Mouse (Mus musculus) liver, adult 2 months (tissue): Measurements from ENCODE around the gene Spaar. TPM values are rescaled to one million over a fixed set of nuclear protein-coding genes. Genes with fewer than 3 reads are reported as not detected.

Experiments used
- DNase-seq: peaks from one replicate; pipeline ENCODE4 v3.0.0-alpha.2; 2011; ENCODE audit warnings: low read depth, low spot score; ENCODE audit errors: extremely low read depth
- H3K27ac ChIP-seq: fragments of 200-500 bp; replicated peaks from 2 replicates; pipeline ENCODE4 v1.5.1; 2012; ENCODE audit warnings: low read depth, mild to moderate bottlenecking, control low read depth, inconsistent platforms, low read length; ENCODE audit not compliant: insufficient read depth
- H3K27me3 ChIP-seq: fragments of 200-500 bp; 2 replicates; pipeline ENCODE4 v1.6.1; 2012; ENCODE audit warnings: mild to moderate bottlenecking, moderate library complexity, low read length, inconsistent platforms; ENCODE audit not compliant: control insufficient read depth, insufficient read depth
- H3K36me3 ChIP-seq: fragments of 200-500 bp; 2 replicates; pipeline ENCODE4 v1.6.1; 2012; ENCODE audit warnings: low read length, inconsistent platforms; ENCODE audit not compliant: control insufficient read depth, insufficient read depth
- H3K4me1 ChIP-seq: fragments of 200-500 bp; 2 replicates; pipeline ENCODE4 v1.6.1; 2011; ENCODE audit warnings: low read length; ENCODE audit not compliant: control insufficient read depth, insufficient read depth
- H3K4me3 ChIP-seq: fragments of 200-500 bp; 2 replicates; pipeline ENCODE4 v1.5.1; 2011; ENCODE audit warnings: low read depth, mild to moderate bottlenecking, control low read depth, low read length, moderate library complexity; ENCODE audit not compliant: insufficient read depth
- H3K79me2 ChIP-seq: fragments of 200-500 bp; 2 replicates; pipeline ENCODE4 v1.6.1; 2012; ENCODE audit warnings: inconsistent platforms, mild to moderate bottlenecking, low read length, moderate library complexity; ENCODE audit not compliant: control insufficient read depth, insufficient read depth
- H3K9ac ChIP-seq: fragments of 200-500 bp; 2 replicates; pipeline ENCODE4 v1.6.1; 2012; ENCODE audit warnings: low read depth, mild to moderate bottlenecking, control low read depth, inconsistent platforms, low read length
- CTCF ChIP-seq: fragments of 200-500 bp; IDR thresholded peaks from 2 replicates; pipeline ENCODE4 v1.5.1; 2011; ENCODE audit warnings: low read depth, low read length, control low read depth
- POLR2A ChIP-seq: fragments of 200-500 bp; IDR thresholded peaks from 2 replicates; pipeline ENCODE4 v1.6.1; 2011; ENCODE audit warnings: low read length, control low read depth; ENCODE audit not compliant: insufficient read depth; ENCODE audit errors: extremely low read depth
- WGBS: fragments of 180-500 bp; shearing (Covaris S2); methylation state at CpG from one replicate; pipeline ENCODE4 v1.1.7; 2018; 5-methylcytosine and 5-hydroxymethylcytosine counted together
- polyA plus RNA-seq: library from polyadenylated mRNA; depleted of rRNA; stranded (reverse); fragments of >200 nt; gene quantifications from 2 replicates; pipeline ENCODE4 v1.2.3, GENCODE M21; 2012; rRNA removed
- total RNA-seq: library from RNA; depleted of rRNA; stranded (reverse); fragments of >200 nt; gene quantifications from 2 replicates; pipeline ENCODE4 v1.2.3, GENCODE M21; 2014; rRNA removed

Gene Spaar
- total RNA-seq (0.07 and 0.18 TPM in 2 replicates), polyA plus RNA-seq (0.07 and 0.12 TPM in 2 replicates)

- Histone ChIP-seq H3K27ac (peak within 1 kb of the TSS; percentile 46), H3K4me1 (no peaks in the 10 kb centered on the region)
Observed at GRCm38 (mm10) chr4:43729794-43730550, at the start of gene Spaar. Spaar (plus strand) TSS chr4:43730034.

GRCm38 (mm10) chr4:43690021-43690420 is 39.8 kb upstream of the Spaar start:
- DNase-seq: no peak
- H3K27ac ChIP-seq: no peak overlapping the region
- no peak overlapping the region for H3K9ac ChIP-seq
- no peaks in the 10 kb centered on the region for H3K27me3 ChIP-seq
- no peaks in the 10 kb centered on the region for H3K79me2 ChIP-seq
- H3K36me3 ChIP-seq: no peaks in the 10 kb centered on the region
- TF ChIP-seq CTCF (no peak), POLR2A (no peak)
- no peaks in the 10 kb centered on the region for H3K4me1 ChIP-seq
- WGBS: 94% methylated on average over 17 of the region's 17 CpGs
- no peak overlapping the region for H3K4me3 ChIP-seq

More at GRCm38 (mm10) chr4:43729794-43730550, at the start of gene Spaar:
- Histone ChIP-seq H3K27me3 (no peaks in the 10 kb centered on the region), H3K4me3 (no peak within 1 kb of the TSS), H3K36me3 (no peaks in the 10 kb centered on the region), H3K79me2 (no peaks in the 10 kb centered on the region), H3K9ac (peak within 1 kb of the TSS; percentile 17; the same call in 1 of the 2 replicates)
- 42% methylated on average over 14 of the region's 14 CpGs for WGBS
- no peak for DNase-seq
- TF ChIP-seq CTCF: no peak
- no peak for TF ChIP-seq POLR2A

- Histone ChIP-seq H3K4me3 (no peak overlapping the region), H3K9ac (no peak overlapping the region), H3K27me3 (no peaks in the 10 kb centered on the region), H3K36me3 (no peaks in the 10 kb centered on the region), H3K27ac (no peak overlapping the region), H3K79me2 (no peaks in the 10 kb centered on the region), H3K4me1 (no peaks in the 10 kb centered on the region)
- WGBS: 78% methylated on average over 5 of the region's 5 CpGs
- DNase-seq: no peak
- TF ChIP-seq POLR2A: no peak
- TF ChIP-seq CTCF: no peak
Observed at GRCm38 (mm10) chr4:43691026-43691425, 38.8 kb upstream of the Spaar start.

GRCm38 (mm10) chr4:43693806-43694241 is 36.0 kb upstream of the Spaar start:
- no peak for TF ChIP-seq CTCF
- no peak for TF ChIP-seq POLR2A
- Histone ChIP-seq H3K27ac (no peak overlapping the region), H3K79me2 (no peaks in the 10 kb centered on the region), H3K27me3 (no peaks in the 10 kb centered on the region), H3K9ac (no peak overlapping the region), H3K36me3 (no peaks in the 10 kb centered on the region), H3K4me1 (no peaks in the 10 kb centered on the region), H3K4me3 (no peak overlapping the region)
- DNase-seq: no peak
- WGBS: 75% methylated on average over 5 of the region's 5 CpGs

- no peaks in the 10 kb centered on the region for H3K27me3 ChIP-seq
- no peak for DNase-seq
- H3K36me3 ChIP-seq: no peaks in the 10 kb centered on the region
- no peak overlapping the region for H3K9ac ChIP-seq
- H3K79me2 ChIP-seq: no peaks in the 10 kb centered on the region
- no peak overlapping the region for H3K27ac ChIP-seq
- H3K4me3 ChIP-seq: no peak overlapping the region
- WGBS: 94% methylated on average over 1 of the region's 1 CpGs
- TF ChIP-seq POLR2A (no peak), CTCF (no peak)
- H3K4me1 ChIP-seq: no peaks in the 10 kb centered on the region
Observed at GRCm38 (mm10) chr4:43694439-43695248, 35.2 kb upstream of the Spaar start.
